Mouse (Mus musculus) hindbrain, embryonic 14.5 days (tissue): ENCODE results near the gene Ms4a4d. TPM values are rescaled to one million over a fixed set of nuclear protein-coding genes. Genes with fewer than 3 reads are reported as not detected.
"Not testable (repeated sequence)": the region's sequence is repeated elsewhere in the genome, so short reads cannot be mapped to it uniquely, and the experiment has no call there.

ENCODE experiments used
- ATAC-seq: fragments of 200-750 bp; cut with Nextera tagmentation; 2 replicates; pipeline ENCODE4 v1.8.0; 2017; ENCODE audit warnings: moderate number of reproducible peaks, mild to moderate bottlenecking, moderate TSS enrichment, moderate library complexity; ENCODE audit not compliant: low FRiP score
- DNase-seq: peaks from one replicate; pipeline ENCODE4 v3.0.0-alpha.2; 2015; ENCODE audit warnings: low spot score
- H3K27ac ChIP-seq: fragments of 300-500 bp; sonication (generic); 2 replicates; pipeline ENCODE4 v1.5.1; 2014; ENCODE audit warnings: mild to moderate bottlenecking, moderate library complexity
- H3K27me3 ChIP-seq: fragments of 300-500 bp; sonication (generic); 2 replicates; pipeline ENCODE4 v1.6.1; 2014; ENCODE audit warnings: mild to moderate bottlenecking, low read length, mixed read lengths; ENCODE audit not compliant: control insufficient read depth, insufficient read depth
- H3K36me3 ChIP-seq: fragments of 300-500 bp; sonication (generic); replicated peaks from 2 replicates; pipeline ENCODE4 v1.6.1; 2014; ENCODE audit not compliant: control insufficient read depth, insufficient read depth
- H3K4me1 ChIP-seq: fragments of 300-500 bp; sonication (generic); replicated peaks from 2 replicates; pipeline ENCODE4 v1.6.1; 2014; ENCODE audit warnings: antibody characterized with exemption, low read length, mixed read lengths; ENCODE audit not compliant: control insufficient read depth, insufficient read depth
- H3K4me2 ChIP-seq: fragments of 300-500 bp; sonication (generic); replicated peaks from 2 replicates; pipeline ENCODE4 v1.6.1; 2014; ENCODE audit warnings: mild to moderate bottlenecking, moderate library complexity
- H3K4me3 ChIP-seq: fragments of 300-500 bp; sonication (generic); replicated peaks from 2 replicates; pipeline ENCODE4 v1.5.1; 2014; ENCODE audit warnings: mild to moderate bottlenecking, low read length
- H3K9ac ChIP-seq: fragments of 300-500 bp; sonication (generic); 2 replicates; pipeline ENCODE4 v1.6.1; 2014
- H3K9me3 ChIP-seq: fragments of 300-500 bp; sonication (generic); 2 replicates; pipeline ENCODE4 v1.6.1; 2016; ENCODE audit warnings: low read length; ENCODE audit not compliant: control insufficient read depth
- WGBS: fragments of 180-500 bp; shearing (Covaris S2); extraction: QIAGEN DNeasy Blood & Tissue Kit; methylation state at CpG from one replicate; pipeline ENCODE4 v1.1.7; 2014; 5-methylcytosine and 5-hydroxymethylcytosine counted together
- polyA plus RNA-seq: library from polyadenylated mRNA; unstranded; fragments of >200 nt; fragmentation: Nextera tagmentation; extraction: Ambion mirVana; gene quantifications from 2 replicates; pipeline ENCODE4 v1.2.1, GENCODE M21; 2014

Ms4a4d gene
- polyA plus RNA-seq, 1 experiment from 2014 or later: not detected

DNA sequence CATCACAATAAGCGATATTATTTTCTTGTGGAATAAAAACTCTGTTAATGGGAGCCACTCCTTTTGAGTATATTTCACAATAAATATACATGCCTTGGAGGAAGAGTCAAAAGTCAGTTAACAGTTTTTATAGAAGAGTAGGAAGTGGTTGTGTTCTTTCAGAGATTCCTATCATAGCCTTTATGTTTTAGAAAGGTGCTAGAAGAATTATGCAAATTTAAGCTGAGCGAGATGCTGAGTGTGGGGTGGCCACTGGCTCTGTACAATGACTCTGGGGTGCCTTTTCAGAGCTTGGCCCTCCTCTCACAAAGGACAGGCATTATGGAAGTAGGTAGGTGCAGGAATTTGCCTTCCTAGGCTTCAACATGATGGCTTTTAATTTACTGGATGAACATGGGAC, 7.8 kb downstream of the Ms4a4d start:
- H3K4me3 ChIP-seq, H3K27me3 ChIP-seq, H3K4me1 ChIP-seq, H3K36me3 ChIP-seq, H3K9me3 ChIP-seq, H3K9ac ChIP-seq, H3K27ac ChIP-seq, DNase-seq, H3K4me2 ChIP-seq, ATAC-seq: not testable (repeated sequence)
- 82% methylated on average over 2 of the region's 2 CpGs for WGBS

DNA sequence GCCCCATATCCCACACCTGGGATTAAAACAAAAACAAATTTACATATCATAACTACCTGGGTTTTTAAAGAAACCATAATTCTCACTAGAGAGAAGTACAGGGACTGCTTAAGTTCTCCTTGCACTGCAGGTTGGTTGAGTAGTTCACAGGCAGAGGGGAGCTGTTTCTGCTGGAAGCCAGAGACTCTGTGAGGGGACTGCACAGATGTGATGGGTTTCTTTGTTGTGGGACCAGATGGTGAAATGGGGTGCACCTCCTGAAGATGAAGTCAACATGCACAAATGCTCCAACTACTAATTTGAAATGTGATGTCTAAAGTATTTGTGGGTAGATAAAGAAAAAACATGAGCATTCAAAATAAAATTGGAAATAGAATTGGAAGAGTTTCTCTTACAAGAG, 11.3 kb downstream of the Ms4a4d start:
- Histone ChIP-seq H3K36me3 (no peaks in the 10 kb centered on the region), H3K4me2 (no peak overlapping the region), H3K27me3 (no peaks in the 10 kb centered on the region), H3K9ac (no peak overlapping the region), H3K9me3 (no peaks in the 10 kb centered on the region), H3K4me3 (no peak overlapping the region), H3K4me1 (no peaks in the 10 kb centered on the region), H3K27ac (no peak overlapping the region)
- DNase-seq (no peak), ATAC-seq (no peak)

DNA sequence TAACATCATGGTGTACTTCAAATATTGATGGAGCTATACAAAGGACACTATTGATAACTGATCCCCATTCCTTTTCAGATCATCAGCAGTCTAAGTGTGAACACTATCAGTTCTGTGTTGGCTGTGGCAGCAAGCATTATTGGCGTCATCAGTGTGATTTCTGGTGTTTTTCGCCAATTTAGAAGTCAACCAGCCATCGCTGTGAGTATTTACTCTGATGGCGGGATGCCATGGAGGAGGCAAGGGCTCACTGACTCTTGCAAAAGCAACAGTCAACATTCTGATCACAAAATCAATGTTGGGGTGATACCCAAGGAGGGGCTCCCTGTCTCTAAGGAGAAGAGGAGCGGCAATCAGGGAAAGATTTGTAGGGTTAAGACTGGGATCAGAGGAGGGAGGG, 18.1 kb downstream of the Ms4a4d start:
- H3K9ac ChIP-seq: no peak overlapping the region
- 92% methylated on average over 5 of the region's 5 CpGs for WGBS

DNA sequence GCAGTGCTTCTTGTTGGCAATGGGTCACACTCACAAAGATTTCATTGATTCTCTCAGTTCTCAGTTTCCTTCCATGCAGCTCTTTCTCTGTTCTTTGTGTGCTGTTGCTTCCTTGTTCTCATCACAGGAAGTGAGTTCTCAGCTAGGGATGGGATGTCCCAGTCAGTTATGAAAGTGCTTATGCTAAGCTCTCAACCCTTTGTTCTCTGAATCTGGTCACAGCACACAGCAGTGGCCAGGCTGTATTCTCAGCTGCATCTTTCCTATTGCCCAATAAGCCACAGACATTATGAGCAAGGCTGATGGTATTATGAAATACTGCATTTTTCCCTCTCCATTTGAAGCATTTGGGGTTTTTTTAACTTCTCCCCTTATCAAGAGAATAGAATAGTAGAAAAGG, 23.0 kb downstream of the Ms4a4d start:
- not testable (repeated sequence) for H3K9ac ChIP-seq, ATAC-seq, H3K4me1 ChIP-seq, H3K27me3 ChIP-seq, H3K4me2 ChIP-seq, H3K27ac ChIP-seq, H3K36me3 ChIP-seq, H3K9me3 ChIP-seq, H3K4me3 ChIP-seq
- DNase-seq: peak; percentile 2

More for the DNA sequence above, 18.1 kb downstream of the Ms4a4d start:
- Histone ChIP-seq H3K4me2 (no peak overlapping the region), H3K27ac (no peak overlapping the region), H3K27me3 (no peaks in the 10 kb centered on the region), H3K9me3 (no peaks in the 10 kb centered on the region), H3K36me3 (no peaks in the 10 kb centered on the region), H3K4me1 (no peaks in the 10 kb centered on the region), H3K4me3 (no peak overlapping the region)
- ATAC-seq: no peak
- no peak for DNase-seq

GRCm38 (mm10) chr19:11574965-11575364, 38.4 kb downstream of the Ms4a4d start:
- H3K4me3 ChIP-seq: no peak overlapping the region
- no peaks in the 10 kb centered on the region for H3K4me1 ChIP-seq
- DNase-seq (peak; percentile 27), ATAC-seq (peak; percentile 66; the same call in 1 of the 2 replicates)
- no peak overlapping the region for H3K4me2 ChIP-seq
- H3K27ac ChIP-seq: no peak overlapping the region
- H3K9ac ChIP-seq: no peak overlapping the region
- no peaks in the 10 kb centered on the region for H3K36me3 ChIP-seq
- H3K27me3 ChIP-seq: no peaks in the 10 kb centered on the region
- no peaks in the 10 kb centered on the region for H3K9me3 ChIP-seq
- WGBS: 79% methylated on average over 8 of the region's 8 CpGs

GRCm38 (mm10) chr19:11589205-11589604, 52.6 kb downstream of the Ms4a4d start:
- WGBS: 76% methylated on average over 4 of the region's 4 CpGs
- Histone ChIP-seq H3K27ac (no peak overlapping the region), H3K4me2 (no peak overlapping the region), H3K4me1 (no peaks in the 10 kb centered on the region), H3K27me3 (no peaks in the 10 kb centered on the region), H3K36me3 (no peaks in the 10 kb centered on the region), H3K9ac (no peak overlapping the region), H3K9me3 (no peaks in the 10 kb centered on the region), H3K4me3 (no peak overlapping the region)
- ATAC-seq (no peak), DNase-seq (no peak)

- Histone ChIP-seq H3K4me1 (no peaks in the 10 kb centered on the region), H3K27me3 (no peaks in the 10 kb centered on the region), H3K4me3 (no peak overlapping the region), H3K9me3 (no peaks in the 10 kb centered on the region), H3K27ac (no peak overlapping the region), H3K36me3 (no peaks in the 10 kb centered on the region), H3K9ac (no peak overlapping the region), H3K4me2 (no peak overlapping the region)
- WGBS: 77% methylated on average over 2 of the region's 2 CpGs
- no peak for ATAC-seq
- DNase-seq: no peak
Measured at GRCm38 (mm10) chr19:11589891-11590449, 53.4 kb downstream of the Ms4a4d start.

DNA sequence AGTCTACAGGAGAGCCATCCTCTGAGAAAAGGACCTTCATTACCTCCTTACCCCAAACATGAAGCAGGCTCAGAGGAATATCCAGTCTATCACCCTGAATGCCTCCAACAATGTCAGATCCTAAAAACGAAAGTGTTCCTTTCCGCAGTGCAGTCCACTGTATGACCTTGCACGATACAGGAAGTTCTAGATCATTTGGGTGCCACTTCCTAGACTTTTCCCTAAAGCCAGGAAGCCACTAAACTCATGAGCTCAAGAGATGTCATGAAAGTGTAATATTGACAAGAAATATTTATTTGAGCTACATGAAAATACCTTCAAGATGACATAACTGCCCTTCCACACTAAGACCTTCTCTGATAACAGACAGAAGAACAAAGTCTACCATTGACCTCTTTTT, 64.7 kb downstream of the Ms4a4d start:
- Histone ChIP-seq H3K9me3 (no peaks in the 10 kb centered on the region), H3K4me2 (no peak overlapping the region), H3K9ac (no peak overlapping the region), H3K27me3 (no peaks in the 10 kb centered on the region), H3K4me1 (no peaks in the 10 kb centered on the region), H3K36me3 (no peaks in the 10 kb centered on the region), H3K27ac (no peak overlapping the region), H3K4me3 (no peak overlapping the region)
- 95% methylated on average over 3 of the region's 3 CpGs for WGBS
- DNase-seq (no peak), ATAC-seq (no peak)

- no peak overlapping the region for H3K4me3 ChIP-seq
- no peaks in the 10 kb centered on the region for H3K36me3 ChIP-seq
- no peak overlapping the region for H3K27ac ChIP-seq
- no peaks in the 10 kb centered on the region for H3K27me3 ChIP-seq
- H3K4me1 ChIP-seq: no peaks in the 10 kb centered on the region
- H3K9me3 ChIP-seq: no peaks in the 10 kb centered on the region
- ATAC-seq (no peak), DNase-seq (peak; percentile 31)
- H3K9ac ChIP-seq: no peak overlapping the region
- no peak overlapping the region for H3K4me2 ChIP-seq
- WGBS: 89% methylated on average over 2 of the region's 2 CpGs
Measured at GRCm38 (mm10) chr19:11602026-11602425, 65.4 kb downstream of the Ms4a4d start.

- H3K27me3 ChIP-seq: no peaks in the 10 kb centered on the region
- no peak within 1 kb of the TSS for H3K4me2 ChIP-seq
- DNase-seq: no peak
- no peak within 1 kb of the TSS for H3K9ac ChIP-seq
- no peak within 1 kb of the TSS for H3K4me3 ChIP-seq
- H3K9me3 ChIP-seq: no peaks in the 10 kb centered on the region
- H3K27ac ChIP-seq: no peak within 1 kb of the TSS
- no peaks in the 10 kb centered on the region for H3K36me3 ChIP-seq
- H3K4me1 ChIP-seq: no peaks in the 10 kb centered on the region
- no peak for ATAC-seq
- 90% methylated on average over 2 of the region's 2 CpGs for WGBS
Measured at GRCm38 (mm10) chr19:11604603-11605002, 68.0 kb downstream of the Ms4a4d start, which contains the start of gene Ms4a6d. Gene Ms4a6d, minus strand, starts transcription at chr19:11604849.
